Mouse (Mus musculus): Measurements from ENCODE around the gene Fam102a. TPM values are rescaled to one million over a fixed set of nuclear protein-coding genes. Genes with fewer than 3 reads are reported as not detected.

Gene Fam102a
- polyA plus RNA-seq, 1 experiment from 2014 or later: 9.0 TPM

DNA sequence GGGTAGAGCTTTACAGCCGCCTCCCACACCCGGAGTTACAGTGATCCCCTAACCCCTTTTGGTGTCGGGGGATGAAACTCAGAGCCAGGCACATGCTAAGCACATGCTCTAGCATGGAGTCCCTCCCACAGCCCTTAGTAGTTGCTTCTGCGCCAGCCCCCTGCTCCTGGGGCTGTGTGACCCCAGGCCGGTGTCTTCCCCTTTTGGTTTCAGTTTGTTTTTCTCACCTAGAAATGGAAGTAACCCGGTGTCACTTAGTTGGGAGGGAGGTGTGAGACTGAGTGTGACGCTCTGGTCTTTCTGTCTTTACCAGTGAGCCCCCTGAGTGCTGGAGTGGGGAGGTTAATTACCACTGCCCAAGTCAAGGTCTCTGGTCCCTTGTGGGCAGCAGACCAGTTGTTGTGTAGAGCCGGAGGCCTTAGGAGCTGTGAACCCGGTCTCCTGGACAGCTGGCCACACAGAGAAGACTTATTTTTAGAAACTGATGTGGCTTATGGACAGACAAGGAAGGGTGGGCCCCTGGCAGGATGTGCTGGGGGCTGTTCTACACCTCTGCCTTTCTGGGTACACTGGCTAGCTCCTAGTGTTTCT is 52.7 kb downstream of the Fam102a start:
- H3K4me1 ChIP-seq (replicated peaks; ENCODE audit: control insufficient read depth, insufficient read depth, low read length): no peaks in the 10 kb centered on the region
- WGBS: 47% methylated on average over 9 of the region's 9 CpGs
- peak overlapping the region; percentile 65 for H3K9ac ChIP-seq (ENCODE audit: low read depth, low read length)
- H3K36me3 ChIP-seq (ENCODE audit: control insufficient read depth, insufficient read depth, low read length): no peaks in the 10 kb centered on the region
- no peak for DNase-seq (ENCODE audit: low spot score)
- H3K27ac ChIP-seq (ENCODE audit: low read depth, low read length): no peak overlapping the region
- peak overlapping the region; percentile 45 for H3K4me3 ChIP-seq (ENCODE audit: low read depth, low read length)
- H3K27me3 ChIP-seq (ENCODE audit: control insufficient read depth, insufficient read depth, low read length): peaks cover 4% of the 10 kb centered on the region; the same call in 1 of the 2 replicates
- H3K4me2 ChIP-seq (replicated peaks; ENCODE audit: low read depth, low read length): peak overlapping the region; percentile 66
- no peaks in the 10 kb centered on the region for H3K9me3 ChIP-seq (ENCODE audit: control insufficient read depth, low read length)
- ATAC-seq (ENCODE audit: low FRiP score): no peak

DNA sequence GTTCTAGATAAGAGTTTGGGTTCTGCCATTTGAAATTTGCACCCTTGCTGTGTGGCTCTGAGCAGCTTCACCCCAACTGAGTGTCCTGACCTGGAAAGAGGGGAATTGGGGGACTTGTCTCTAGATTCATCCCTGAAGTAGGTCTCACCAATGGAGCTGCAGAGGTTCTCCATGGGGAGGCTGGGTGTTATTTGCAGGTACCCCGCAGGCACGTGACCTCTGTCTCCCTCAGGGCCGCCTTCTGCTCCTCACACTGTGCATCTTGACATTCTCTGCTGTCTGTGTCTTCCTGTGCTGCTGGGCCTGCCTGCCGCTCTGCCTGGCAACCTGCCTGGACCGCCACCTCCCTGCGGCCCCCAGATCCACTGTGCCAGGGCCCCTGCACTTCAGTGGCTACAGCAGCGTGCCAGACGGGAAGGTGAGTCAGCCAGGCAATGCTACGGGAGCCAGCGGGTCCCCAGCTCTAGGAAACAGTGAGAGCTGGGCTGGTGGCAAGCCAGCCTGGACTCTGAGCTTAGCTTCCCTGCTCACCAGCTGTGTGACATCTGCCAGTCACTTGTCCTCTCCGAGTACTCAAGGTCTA is 54.2 kb downstream of the Fam102a start:
- H3K9me3 ChIP-seq (ENCODE audit: control insufficient read depth, low read length): no peaks in the 10 kb centered on the region
- no peaks in the 10 kb centered on the region for H3K4me1 ChIP-seq (replicated peaks; ENCODE audit: control insufficient read depth, insufficient read depth, low read length)
- H3K4me3 ChIP-seq (ENCODE audit: low read depth, low read length): no peak overlapping the region
- DNase-seq (ENCODE audit: low spot score) (no peak), ATAC-seq (ENCODE audit: low FRiP score) (no peak)
- no peaks in the 10 kb centered on the region for H3K36me3 ChIP-seq (ENCODE audit: control insufficient read depth, insufficient read depth, low read length)
- H3K4me2 ChIP-seq (replicated peaks; ENCODE audit: low read depth, low read length): no peak overlapping the region
- H3K27me3 ChIP-seq (ENCODE audit: control insufficient read depth, insufficient read depth, low read length): no peaks in the 10 kb centered on the region
- WGBS: 69% methylated on average over 11 of the region's 11 CpGs
- no peak overlapping the region for H3K9ac ChIP-seq (ENCODE audit: low read depth, low read length)
- H3K27ac ChIP-seq (ENCODE audit: low read depth, low read length): no peak overlapping the region

- Histone ChIP-seq H3K9ac (ENCODE audit: low read depth, low read length) (no peak overlapping the region), H3K36me3 (ENCODE audit: control insufficient read depth, insufficient read depth, low read length) (no peaks in the 10 kb centered on the region), H3K9me3 (ENCODE audit: control insufficient read depth, low read length) (no peaks in the 10 kb centered on the region), H3K27me3 (ENCODE audit: control insufficient read depth, insufficient read depth, low read length) (no peaks in the 10 kb centered on the region), H3K4me1 (replicated peaks; ENCODE audit: control insufficient read depth, insufficient read depth, low read length) (no peaks in the 10 kb centered on the region), H3K4me2 (replicated peaks; ENCODE audit: low read depth, low read length) (no peak overlapping the region), H3K4me3 (ENCODE audit: low read depth, low read length) (no peak overlapping the region), H3K27ac (ENCODE audit: low read depth, low read length) (no peak overlapping the region)
- WGBS: 72% methylated on average over 10 of the region's 10 CpGs
- ATAC-seq (ENCODE audit: low FRiP score) (no peak), DNase-seq (ENCODE audit: low spot score) (no peak)
These were observed 55.1 kb downstream of the Fam102a start for GRCm38 (mm10) chr2:32590224-32590623.

DNA sequence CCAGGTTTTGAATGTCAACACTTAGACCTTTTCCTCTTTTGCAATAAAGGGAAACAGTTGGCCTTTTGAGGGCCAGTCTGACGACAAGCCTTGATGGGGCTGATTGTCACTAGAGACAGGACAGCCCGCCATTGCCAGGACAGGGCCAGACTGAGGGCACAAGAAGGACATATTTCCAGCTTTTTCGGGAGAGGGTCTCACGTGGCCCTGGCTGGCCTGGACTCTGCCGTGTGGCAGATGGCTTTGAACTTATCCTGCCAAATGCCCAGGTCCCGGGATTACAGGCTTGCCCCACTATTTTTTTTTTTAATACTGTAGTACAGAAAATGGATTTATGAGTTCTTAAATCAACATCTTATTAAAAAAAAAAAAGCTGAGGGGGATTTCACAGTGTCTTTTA is 56.1 kb downstream of the Fam102a start:
- Histone ChIP-seq H3K9me3 (ENCODE audit: control insufficient read depth, low read length) (no peaks in the 10 kb centered on the region), H3K27ac (ENCODE audit: low read depth, low read length) (no peak overlapping the region), H3K4me2 (replicated peaks; ENCODE audit: low read depth, low read length) (no peak overlapping the region), H3K27me3 (ENCODE audit: control insufficient read depth, insufficient read depth, low read length) (no peaks in the 10 kb centered on the region), H3K4me1 (replicated peaks; ENCODE audit: control insufficient read depth, insufficient read depth, low read length) (no peaks in the 10 kb centered on the region), H3K9ac (ENCODE audit: low read depth, low read length) (no peak overlapping the region), H3K4me3 (ENCODE audit: low read depth, low read length) (no peak overlapping the region), H3K36me3 (ENCODE audit: control insufficient read depth, insufficient read depth, low read length) (no peaks in the 10 kb centered on the region)
- no peak for ATAC-seq (ENCODE audit: low FRiP score)
- DNase-seq (ENCODE audit: low spot score): no peak
- WGBS: 74% methylated on average over 6 of the region's 6 CpGs

DNA sequence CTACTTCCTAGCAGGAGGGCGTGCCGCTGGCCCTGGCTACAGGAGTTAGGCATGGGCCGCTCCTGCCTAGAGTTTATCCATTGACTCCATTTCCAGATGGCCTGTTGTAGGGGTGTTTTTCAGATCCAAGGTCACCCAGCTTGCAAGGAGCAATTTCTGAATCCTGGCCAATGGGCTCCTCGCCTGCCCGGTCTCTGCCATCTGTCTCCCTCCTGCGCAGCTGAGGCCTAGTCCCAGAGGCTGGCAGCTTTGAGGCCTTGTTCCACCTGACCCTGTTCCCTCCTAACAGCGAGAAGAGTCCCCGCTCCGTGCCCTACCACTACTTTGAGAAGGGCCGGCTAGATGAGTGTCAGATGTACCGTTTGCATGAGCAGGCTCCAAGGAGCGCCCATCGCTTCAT is 61.6 kb downstream of the Fam102a start:
- DNase-seq (ENCODE audit: low spot score): no peak
- WGBS: 91% methylated on average over 13 of the region's 13 CpGs
- Histone ChIP-seq H3K4me2 (replicated peaks; ENCODE audit: low read depth, low read length) (no peak overlapping the region), H3K4me1 (replicated peaks; ENCODE audit: control insufficient read depth, insufficient read depth, low read length) (no peaks in the 10 kb centered on the region), H3K9ac (ENCODE audit: low read depth, low read length) (no peak overlapping the region), H3K9me3 (ENCODE audit: control insufficient read depth, low read length) (no peaks in the 10 kb centered on the region), H3K27ac (ENCODE audit: low read depth, low read length) (no peak overlapping the region), H3K4me3 (ENCODE audit: low read depth, low read length) (no peak overlapping the region), H3K27me3 (ENCODE audit: control insufficient read depth, insufficient read depth, low read length) (no peaks in the 10 kb centered on the region), H3K36me3 (ENCODE audit: control insufficient read depth, insufficient read depth, low read length) (no peaks in the 10 kb centered on the region)
- ATAC-seq (ENCODE audit: low FRiP score): no peak

DNA sequence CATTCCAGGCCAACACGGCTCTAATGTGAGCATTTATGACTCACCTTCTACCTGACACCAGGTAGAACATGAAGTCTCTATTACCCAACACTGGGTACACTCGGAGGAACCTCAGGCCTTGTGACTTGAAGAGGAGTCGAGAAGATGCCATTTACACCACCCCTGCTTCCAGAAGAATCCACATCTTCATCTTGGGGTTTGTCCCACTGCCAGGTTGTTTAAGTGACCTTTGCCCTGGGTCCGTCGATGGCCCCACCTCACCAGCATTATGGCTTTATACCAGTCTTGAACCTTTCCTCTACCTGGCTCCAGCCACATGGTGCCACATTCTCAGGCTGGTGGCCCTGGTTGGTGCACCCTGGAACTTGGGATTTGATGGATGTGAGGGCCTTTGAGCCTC is 62.1 kb downstream of the Fam102a start:
- 90% methylated on average over 5 of the region's 5 CpGs for WGBS
- H3K27ac ChIP-seq (ENCODE audit: low read depth, low read length): no peak overlapping the region

GRCm38 (mm10) chr2:32597699-32598098 is 62.6 kb downstream of the Fam102a start:
- H3K4me2 ChIP-seq (replicated peaks; ENCODE audit: low read depth, low read length): no peak overlapping the region
- H3K4me3 ChIP-seq (ENCODE audit: low read depth, low read length): no peak overlapping the region
- DNase-seq (ENCODE audit: low spot score) (no peak), ATAC-seq (ENCODE audit: low FRiP score) (no peak)
- no peaks in the 10 kb centered on the region for H3K9me3 ChIP-seq (ENCODE audit: control insufficient read depth, low read length)
- no peaks in the 10 kb centered on the region for H3K4me1 ChIP-seq (replicated peaks; ENCODE audit: control insufficient read depth, insufficient read depth, low read length)
- H3K27me3 ChIP-seq (ENCODE audit: control insufficient read depth, insufficient read depth, low read length): no peaks in the 10 kb centered on the region
- no peak overlapping the region for H3K27ac ChIP-seq (ENCODE audit: low read depth, low read length)
- no peaks in the 10 kb centered on the region for H3K36me3 ChIP-seq (ENCODE audit: control insufficient read depth, insufficient read depth, low read length)
- WGBS: 94% methylated on average over 5 of the region's 5 CpGs
- no peak overlapping the region for H3K9ac ChIP-seq (ENCODE audit: low read depth, low read length)

More for the DNA sequence above, 62.1 kb downstream of the Fam102a start:
- no peak overlapping the region for H3K4me2 ChIP-seq (replicated peaks; ENCODE audit: low read depth, low read length)
- no peak overlapping the region for H3K4me3 ChIP-seq (ENCODE audit: low read depth, low read length)
- H3K9ac ChIP-seq (ENCODE audit: low read depth, low read length): no peak overlapping the region
- no peaks in the 10 kb centered on the region for H3K27me3 ChIP-seq (ENCODE audit: control insufficient read depth, insufficient read depth, low read length)
- H3K9me3 ChIP-seq (ENCODE audit: control insufficient read depth, low read length): no peaks in the 10 kb centered on the region
- DNase-seq (ENCODE audit: low spot score) (no peak), ATAC-seq (ENCODE audit: low FRiP score) (no peak)
- no peaks in the 10 kb centered on the region for H3K4me1 ChIP-seq (replicated peaks; ENCODE audit: control insufficient read depth, insufficient read depth, low read length)
- H3K36me3 ChIP-seq (ENCODE audit: control insufficient read depth, insufficient read depth, low read length): no peaks in the 10 kb centered on the region

DNA sequence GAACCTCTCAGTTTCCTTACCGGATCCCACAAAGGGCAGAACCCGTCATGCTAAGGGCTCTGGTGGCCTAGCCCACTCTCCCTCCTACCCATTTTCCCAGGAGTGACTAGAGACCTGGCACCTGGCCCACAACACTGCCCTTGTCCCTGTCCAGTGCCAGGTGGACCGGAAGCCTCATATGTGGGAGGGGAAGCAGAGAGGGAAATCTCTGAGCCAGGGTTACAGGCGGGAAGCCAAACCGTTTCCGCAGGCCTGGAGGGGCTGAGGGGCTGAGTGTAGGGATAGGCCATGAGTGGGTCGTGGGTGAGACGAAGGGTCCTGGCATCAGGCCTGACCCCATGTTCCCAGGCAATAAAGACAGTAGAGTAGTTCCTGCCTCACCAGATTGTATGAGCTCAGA is 63.4 kb downstream of the Fam102a start:
- Histone ChIP-seq H3K4me3 (ENCODE audit: low read depth, low read length) (no peak overlapping the region), H3K36me3 (ENCODE audit: control insufficient read depth, insufficient read depth, low read length) (no peaks in the 10 kb centered on the region), H3K9ac (ENCODE audit: low read depth, low read length) (no peak overlapping the region), H3K27ac (ENCODE audit: low read depth, low read length) (no peak overlapping the region), H3K4me2 (replicated peaks; ENCODE audit: low read depth, low read length) (no peak overlapping the region), H3K9me3 (ENCODE audit: control insufficient read depth, low read length) (no peaks in the 10 kb centered on the region), H3K27me3 (ENCODE audit: control insufficient read depth, insufficient read depth, low read length) (no peaks in the 10 kb centered on the region), H3K4me1 (replicated peaks; ENCODE audit: control insufficient read depth, insufficient read depth, low read length) (no peaks in the 10 kb centered on the region)
- 93% methylated on average over 8 of the region's 8 CpGs for WGBS
- DNase-seq (ENCODE audit: low spot score): no peak
- ATAC-seq (ENCODE audit: low FRiP score): no peak

- Histone ChIP-seq H3K9me3 (ENCODE audit: control insufficient read depth, low read length) (no peaks in the 10 kb centered on the region), H3K4me2 (replicated peaks; ENCODE audit: low read depth, low read length) (no peak within 1 kb of the TSS), H3K27ac (ENCODE audit: low read depth, low read length) (no peak within 1 kb of the TSS), H3K9ac (ENCODE audit: low read depth, low read length) (no peak within 1 kb of the TSS), H3K27me3 (ENCODE audit: control insufficient read depth, insufficient read depth, low read length) (no peaks in the 10 kb centered on the region), H3K4me1 (replicated peaks; ENCODE audit: control insufficient read depth, insufficient read depth, low read length) (no peaks in the 10 kb centered on the region), H3K4me3 (ENCODE audit: low read depth, low read length) (no peak within 1 kb of the TSS), H3K36me3 (ENCODE audit: control insufficient read depth, insufficient read depth, low read length) (no peaks in the 10 kb centered on the region)
- WGBS: 92% methylated on average over 3 of the region's 3 CpGs
- no peak for ATAC-seq (ENCODE audit: low FRiP score)
- DNase-seq (ENCODE audit: low spot score): no peak
These were observed 64.3 kb downstream of the Fam102a start, which contains the start of gene St6galnac6 for GRCm38 (mm10) chr2:32599409-32599808. Gene St6galnac6 (plus strand): TSS chr2:32599709.
